Mouse (Mus musculus): ENCODE results near the gene Sp9. TPM values are rescaled to one million over a fixed set of nuclear protein-coding genes. Genes with fewer than 3 reads are reported as not detected.

The Sp9 gene
- polyA plus RNA-seq, 1 experiment from 2014 or later = not detected

DNA sequence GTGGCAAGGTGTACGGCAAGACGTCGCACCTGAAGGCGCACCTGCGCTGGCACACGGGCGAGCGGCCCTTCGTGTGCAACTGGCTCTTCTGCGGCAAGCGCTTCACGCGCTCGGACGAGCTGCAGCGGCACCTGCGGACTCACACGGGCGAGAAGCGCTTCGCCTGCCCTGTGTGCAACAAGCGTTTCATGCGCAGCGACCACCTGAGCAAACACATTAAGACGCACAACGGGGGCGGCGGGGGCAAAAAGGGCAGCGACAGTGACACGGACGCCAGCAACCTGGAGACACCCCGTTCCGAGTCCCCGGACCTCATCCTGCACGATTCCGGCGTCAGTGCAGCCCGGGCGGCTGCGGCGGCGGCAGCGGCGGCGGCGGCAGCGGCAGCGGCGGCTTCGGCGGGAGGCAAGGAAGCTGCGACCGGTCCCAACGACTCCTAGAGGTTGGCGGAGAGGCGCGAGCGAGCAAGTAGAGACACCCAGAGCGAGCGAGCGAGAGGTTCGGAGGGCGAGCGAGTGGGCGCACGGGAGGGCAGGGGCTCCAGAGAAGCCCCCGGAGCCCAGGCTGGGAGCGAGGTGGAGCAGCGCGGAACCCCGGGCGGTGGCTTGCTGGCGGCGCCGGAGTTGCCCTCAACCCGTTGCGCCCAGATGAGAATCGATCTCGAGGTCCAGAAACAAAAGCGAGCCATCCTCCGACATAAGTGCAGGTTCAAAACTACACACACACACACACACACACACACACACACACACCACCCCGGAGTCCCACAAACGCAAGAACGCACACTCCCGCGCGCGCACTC lies 2.6 kb downstream of the Sp9 start:
- peak overlapping the region; percentile 60 for H3K4me2 ChIP-seq (replicated peaks; ENCODE audit: low read depth, low read length)
- H3K9ac ChIP-seq (replicated peaks; ENCODE audit: low read length) = no peak overlapping the region
- no peaks in the 10 kb centered on the region for H3K36me3 ChIP-seq (ENCODE audit: insufficient read depth, low read length)
- H3K9me3 ChIP-seq (ENCODE audit: low read length) = no peaks in the 10 kb centered on the region
- peaks cover 50% of the 10 kb centered on the region for H3K4me1 ChIP-seq (ENCODE audit: insufficient read depth, low read length)
- H3K27me3 ChIP-seq (ENCODE audit: insufficient read depth, low read length) = peaks cover 83% of the 10 kb centered on the region
- H3K4me3 ChIP-seq (ENCODE audit: low read length) = peak overlapping the region; percentile 44
- whole genome bisulfite sequencing = under 1% methylated on average over 88 of the region's 88 CpGs
- ATAC-seq (ENCODE audit: low FRiP score, low TSS enrichment) = peak; percentile 11; the same call in 1 of the 2 replicates
- H3K27ac ChIP-seq (ENCODE audit: low read length) = no peak overlapping the region

DNA sequence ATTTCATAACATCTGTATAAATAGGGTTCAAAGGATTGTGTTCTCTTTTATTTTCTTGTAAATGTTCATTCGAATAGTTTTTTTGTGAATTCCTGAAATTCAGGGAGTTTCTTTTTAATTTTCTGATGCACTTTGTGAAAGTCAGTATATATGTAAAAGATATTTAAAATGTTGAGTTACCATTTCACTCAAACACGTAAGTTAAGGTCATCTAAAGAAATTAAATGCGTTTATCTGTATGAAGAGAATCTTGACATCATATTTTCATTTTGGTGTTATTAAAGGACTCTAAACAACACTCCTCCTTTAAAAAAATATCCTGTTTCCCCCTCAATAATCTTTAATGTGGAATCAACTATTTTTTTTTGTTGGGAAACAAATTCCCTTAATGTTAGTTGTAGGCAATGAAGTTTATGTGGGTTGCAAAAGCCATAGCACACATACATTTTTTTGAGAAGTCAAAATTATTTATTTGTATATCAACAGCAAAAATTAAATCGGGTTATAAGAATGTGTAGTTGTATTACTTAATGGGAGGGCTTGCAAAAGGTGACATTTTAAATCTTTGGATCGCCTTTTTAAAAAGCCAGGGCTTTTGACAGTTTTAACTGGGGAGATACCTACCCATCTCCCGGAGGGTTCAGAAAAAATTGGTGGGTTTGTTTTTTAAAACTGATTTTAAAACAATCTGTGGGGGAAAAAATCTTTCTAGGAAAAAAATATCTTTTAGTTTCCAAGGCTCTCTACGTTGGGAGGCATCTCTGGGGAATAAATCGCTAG lies 3.7 kb downstream of the Sp9 start:
- Histone ChIP-seq H3K4me3 (ENCODE audit: low read length) (no peak overlapping the region), H3K9me3 (ENCODE audit: low read length) (no peaks in the 10 kb centered on the region), H3K4me1 (ENCODE audit: insufficient read depth, low read length) (peaks cover 54% of the 10 kb centered on the region), H3K9ac (replicated peaks; ENCODE audit: low read length) (no peak overlapping the region), H3K27ac (ENCODE audit: low read length) (no peak overlapping the region), H3K36me3 (ENCODE audit: insufficient read depth, low read length) (no peaks in the 10 kb centered on the region), H3K4me2 (replicated peaks; ENCODE audit: low read depth, low read length) (no peak overlapping the region), H3K27me3 (ENCODE audit: insufficient read depth, low read length) (peaks cover 79% of the 10 kb centered on the region)
- ATAC-seq (ENCODE audit: low FRiP score, low TSS enrichment) = no peak
- 11% methylated on average over 8 of the region's 8 CpGs for WGBS

DNA sequence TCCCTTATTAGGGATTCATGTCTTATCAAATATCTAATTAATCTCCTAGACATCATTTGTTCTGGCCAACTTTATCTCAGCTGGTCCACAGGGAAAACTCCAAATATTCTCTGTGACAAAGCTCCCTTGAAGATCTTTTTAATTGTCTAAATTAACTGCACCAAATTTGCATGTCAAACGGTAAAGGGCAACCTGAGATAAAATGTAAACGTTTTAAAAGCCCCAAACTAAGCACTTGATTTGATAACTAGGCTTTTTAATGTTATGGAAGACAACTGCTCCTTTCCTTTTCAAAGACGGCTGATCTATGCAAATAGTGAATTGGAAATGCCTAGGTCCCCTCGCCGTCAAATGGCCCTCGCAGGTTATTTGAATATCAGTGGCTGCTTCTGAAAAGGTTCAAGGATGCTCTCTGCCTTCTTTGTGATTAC lies 4.4 kb downstream of the Sp9 start:
- no peak overlapping the region for H3K4me3 ChIP-seq (ENCODE audit: low read length)
- ATAC-seq (ENCODE audit: low FRiP score, low TSS enrichment) = no peak
- WGBS = 1% methylated on average over 6 of the region's 6 CpGs
- no peak overlapping the region for H3K9ac ChIP-seq (replicated peaks; ENCODE audit: low read length)
- peaks cover 79% of the 10 kb centered on the region for H3K27me3 ChIP-seq (ENCODE audit: insufficient read depth, low read length)
- H3K9me3 ChIP-seq (ENCODE audit: low read length) = no peaks in the 10 kb centered on the region
- no peak overlapping the region for H3K27ac ChIP-seq (ENCODE audit: low read length)
- no peaks in the 10 kb centered on the region for H3K36me3 ChIP-seq (ENCODE audit: insufficient read depth, low read length)
- H3K4me2 ChIP-seq (replicated peaks; ENCODE audit: low read depth, low read length) = no peak overlapping the region
- peaks cover 56% of the 10 kb centered on the region for H3K4me1 ChIP-seq (ENCODE audit: insufficient read depth, low read length)

DNA sequence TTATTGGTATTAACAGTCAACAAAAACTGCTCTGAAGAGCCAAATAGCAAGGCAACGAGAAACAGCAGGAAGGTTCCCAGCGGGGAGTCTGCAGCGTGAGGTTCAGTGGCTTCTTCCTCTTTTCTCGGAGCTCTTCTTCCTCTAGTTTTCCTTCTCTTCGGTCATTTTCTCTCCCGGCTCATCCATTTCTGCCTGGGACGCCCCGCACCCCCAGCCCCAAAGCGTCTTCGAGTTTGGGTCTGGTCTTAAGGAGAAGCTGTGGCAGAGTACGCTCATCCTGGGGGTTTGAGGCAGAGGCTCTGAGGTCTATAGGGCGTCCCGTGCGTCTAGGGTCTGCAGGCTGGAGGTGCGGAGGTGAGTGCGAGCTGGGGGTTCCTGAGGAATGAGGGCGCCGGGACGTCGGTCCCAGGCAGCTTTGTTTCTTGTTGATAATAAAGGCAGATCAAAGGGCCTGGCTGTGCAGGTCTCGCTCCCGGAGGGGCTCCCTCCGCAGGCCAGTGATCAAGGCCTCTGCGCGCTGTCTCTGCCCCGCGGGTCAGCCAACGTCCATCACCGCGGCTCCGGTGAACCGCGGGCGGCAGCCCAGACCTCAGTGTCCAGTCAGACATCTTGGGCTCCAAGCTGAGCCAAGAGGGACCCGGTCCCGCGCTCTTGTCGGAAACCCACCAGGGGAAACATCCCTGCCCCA lies 5.4 kb downstream of the Sp9 start:
- H3K9ac ChIP-seq (replicated peaks; ENCODE audit: low read length) = no peak overlapping the region; the same call in 1 of the 2 replicates
- no peaks in the 10 kb centered on the region for H3K36me3 ChIP-seq (ENCODE audit: insufficient read depth, low read length)
- H3K4me3 ChIP-seq (ENCODE audit: low read length) = peak overlapping the region; percentile 10
- peaks cover 47% of the 10 kb centered on the region for H3K4me1 ChIP-seq (ENCODE audit: insufficient read depth, low read length)
- peak overlapping the region; percentile 30 for H3K4me2 ChIP-seq (replicated peaks; ENCODE audit: low read depth, low read length)
- H3K27ac ChIP-seq (ENCODE audit: low read length) = no peak overlapping the region
- no peak for ATAC-seq (ENCODE audit: low FRiP score, low TSS enrichment)
- under 1% methylated on average over 38 of the region's 38 CpGs for WGBS
- H3K27me3 ChIP-seq (ENCODE audit: insufficient read depth, low read length) = peaks cover 80% of the 10 kb centered on the region
- H3K9me3 ChIP-seq (ENCODE audit: low read length) = no peaks in the 10 kb centered on the region

DNA sequence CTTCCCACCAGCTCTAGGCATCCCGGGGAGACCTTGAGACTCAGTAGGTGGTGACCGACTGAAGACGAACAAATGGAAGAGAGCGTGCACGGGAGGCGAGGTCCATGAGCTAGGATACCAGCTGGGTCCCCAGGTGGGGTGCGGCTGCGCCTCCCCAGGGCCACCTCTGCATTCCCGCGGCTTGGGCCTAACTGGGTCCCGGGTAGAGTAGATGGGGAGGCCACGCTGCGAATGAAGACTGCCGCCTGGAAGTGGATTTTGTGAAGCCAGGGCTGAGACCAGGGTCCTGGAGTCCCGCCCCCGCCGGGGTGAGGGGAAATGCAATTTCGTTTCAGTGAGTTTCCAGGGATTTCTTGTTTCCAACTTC lies 6.0 kb downstream of the Sp9 start:
- no peak for ATAC-seq (ENCODE audit: low FRiP score, low TSS enrichment)

DNA sequence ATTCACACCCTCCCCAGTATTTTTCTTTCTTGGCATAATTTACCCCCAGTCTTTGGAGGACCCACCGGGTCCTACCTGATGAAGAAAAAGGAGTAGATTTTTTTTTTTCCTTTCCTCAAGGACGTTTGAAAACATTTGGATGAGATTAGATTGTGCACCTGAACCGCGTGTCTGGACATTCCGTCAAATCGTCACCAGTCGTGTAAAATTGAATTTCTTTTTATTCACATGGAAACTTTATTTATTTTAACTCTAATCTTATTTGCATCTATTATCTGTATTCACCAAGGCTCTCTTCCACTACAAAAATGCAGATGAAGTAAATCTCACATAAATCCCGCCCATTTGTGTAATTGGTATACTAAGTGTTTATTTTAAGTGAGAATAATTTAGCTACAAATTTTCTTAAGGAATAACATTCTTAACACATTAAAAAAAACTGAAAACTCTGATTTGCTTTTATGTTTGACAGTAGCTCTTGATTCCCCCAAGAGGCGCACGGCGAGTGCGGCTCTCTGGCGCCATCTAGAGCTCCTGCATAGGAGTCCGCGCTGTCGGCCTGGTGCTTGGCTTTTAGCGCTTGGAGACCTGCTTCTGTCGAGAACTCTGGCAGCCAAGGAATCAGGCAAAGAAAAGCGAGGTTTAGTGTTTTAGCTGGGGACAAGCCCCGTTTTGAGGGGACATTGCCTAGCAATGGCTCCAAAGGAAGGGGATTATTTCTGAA lies 6.6 kb downstream of the Sp9 start:
- no peaks in the 10 kb centered on the region for H3K36me3 ChIP-seq (ENCODE audit: insufficient read depth, low read length)
- no peak for ATAC-seq (ENCODE audit: low FRiP score, low TSS enrichment)
- peak overlapping the region; percentile 25; the same call in 1 of the 2 replicates for H3K4me3 ChIP-seq (ENCODE audit: low read length)
- no peak overlapping the region for H3K27ac ChIP-seq (ENCODE audit: low read length)
- no peak overlapping the region for H3K9ac ChIP-seq (replicated peaks; ENCODE audit: low read length)
- no peaks in the 10 kb centered on the region for H3K9me3 ChIP-seq (ENCODE audit: low read length)
- H3K4me2 ChIP-seq (replicated peaks; ENCODE audit: low read depth, low read length) = peak overlapping the region; percentile 8; the same call in 1 of the 2 replicates
- peaks cover 72% of the 10 kb centered on the region for H3K27me3 ChIP-seq (ENCODE audit: insufficient read depth, low read length)
- H3K4me1 ChIP-seq (ENCODE audit: insufficient read depth, low read length) = peaks cover 36% of the 10 kb centered on the region
- 3% methylated on average over 20 of the region's 20 CpGs for WGBS

More for the DNA sequence above, 6.0 kb downstream of the Sp9 start:
- Histone ChIP-seq H3K9ac (replicated peaks; ENCODE audit: low read length) (no peak overlapping the region), H3K4me2 (replicated peaks; ENCODE audit: low read depth, low read length) (peak overlapping the region; percentile 30), H3K9me3 (ENCODE audit: low read length) (no peaks in the 10 kb centered on the region), H3K4me1 (ENCODE audit: insufficient read depth, low read length) (peaks cover 42% of the 10 kb centered on the region), H3K27me3 (ENCODE audit: insufficient read depth, low read length) (peaks cover 78% of the 10 kb centered on the region), H3K4me3 (ENCODE audit: low read length) (peak overlapping the region; percentile 10), H3K27ac (ENCODE audit: low read length) (no peak overlapping the region), H3K36me3 (ENCODE audit: insufficient read depth, low read length) (no peaks in the 10 kb centered on the region)
- 1% methylated on average over 18 of the region's 18 CpGs for WGBS

DNA sequence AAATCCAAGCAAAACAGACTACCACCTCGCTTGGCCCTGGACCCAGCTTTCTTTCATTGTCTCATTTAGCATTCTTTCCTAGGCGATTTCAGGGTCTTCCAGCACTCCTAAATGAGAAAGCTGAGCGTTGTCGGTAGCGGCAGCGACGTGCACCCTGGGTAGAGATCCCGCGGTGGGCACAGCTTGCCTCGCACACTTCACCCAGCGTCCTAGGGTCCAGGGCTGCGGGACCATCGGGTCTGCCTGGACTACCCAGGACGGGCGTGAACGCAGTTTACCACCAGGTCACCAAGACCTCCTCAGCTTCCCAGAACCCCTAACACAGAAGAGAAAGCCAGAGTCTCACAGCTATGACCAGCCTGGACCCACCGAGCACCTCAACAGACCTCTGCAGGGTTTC lies 7.1 kb downstream of the Sp9 start:
- WGBS = under 1% methylated on average over 17 of the region's 17 CpGs
- Histone ChIP-seq H3K9ac (replicated peaks; ENCODE audit: low read length) (no peak overlapping the region), H3K27me3 (ENCODE audit: insufficient read depth, low read length) (peaks cover 67% of the 10 kb centered on the region), H3K36me3 (ENCODE audit: insufficient read depth, low read length) (no peaks in the 10 kb centered on the region), H3K27ac (ENCODE audit: low read length) (no peak overlapping the region), H3K9me3 (ENCODE audit: low read length) (no peaks in the 10 kb centered on the region), H3K4me1 (ENCODE audit: insufficient read depth, low read length) (peaks cover 30% of the 10 kb centered on the region), H3K4me2 (replicated peaks; ENCODE audit: low read depth, low read length) (peak overlapping the region; percentile 8), H3K4me3 (ENCODE audit: low read length) (peak overlapping the region; percentile 25)
- ATAC-seq (ENCODE audit: low FRiP score, low TSS enrichment) = no peak

DNA sequence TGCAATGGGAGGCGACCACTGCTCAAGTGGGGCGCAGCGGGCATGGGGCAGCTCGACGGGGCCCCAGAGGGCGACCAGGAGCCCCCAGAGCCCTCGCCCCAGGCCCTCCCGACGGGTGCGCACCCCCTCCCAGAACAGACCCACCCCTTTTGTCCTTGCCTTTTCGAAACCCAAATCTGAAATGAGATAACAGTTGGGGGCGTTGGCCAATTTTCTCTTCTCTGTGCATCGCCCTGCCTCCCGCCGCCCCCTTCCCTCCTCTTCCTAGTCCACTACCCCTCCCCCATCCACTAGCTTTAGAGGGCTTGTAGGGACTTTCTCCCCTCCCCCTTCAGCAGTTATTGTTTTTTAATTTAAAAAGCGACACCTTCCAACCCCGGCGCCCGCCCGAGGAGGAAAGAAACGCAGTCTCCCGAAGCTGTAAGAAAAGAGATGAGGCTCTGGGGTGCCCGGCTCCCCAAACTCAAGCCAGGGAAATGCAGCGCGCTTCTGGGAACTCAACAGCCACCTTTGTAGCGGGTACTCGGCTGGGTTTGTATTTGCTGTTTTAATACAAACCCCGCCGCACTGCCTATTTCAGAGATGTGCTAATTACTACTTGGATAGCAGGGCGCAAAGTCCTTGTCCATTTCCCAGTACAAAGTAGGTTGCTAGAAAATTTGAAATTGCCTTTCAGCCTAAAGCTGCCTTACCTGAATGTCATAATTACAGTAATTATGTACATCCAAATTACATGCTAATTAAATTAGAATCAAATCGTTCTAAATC lies 7.7 kb downstream of the Sp9 start:
- no peak for ATAC-seq (ENCODE audit: low FRiP score, low TSS enrichment)
- WGBS = 2% methylated on average over 30 of the region's 31 CpGs
- H3K4me1 ChIP-seq (ENCODE audit: insufficient read depth, low read length) = peaks cover 24% of the 10 kb centered on the region
- H3K9me3 ChIP-seq (ENCODE audit: low read length) = no peaks in the 10 kb centered on the region
- no peaks in the 10 kb centered on the region for H3K36me3 ChIP-seq (ENCODE audit: insufficient read depth, low read length)
- H3K9ac ChIP-seq (replicated peaks; ENCODE audit: low read length) = no peak overlapping the region
- H3K27me3 ChIP-seq (ENCODE audit: insufficient read depth, low read length) = peaks cover 61% of the 10 kb centered on the region
- peak overlapping the region; percentile 8 for H3K4me2 ChIP-seq (replicated peaks; ENCODE audit: low read depth, low read length)
- no peak overlapping the region for H3K27ac ChIP-seq (ENCODE audit: low read length)
- H3K4me3 ChIP-seq (ENCODE audit: low read length) = peak overlapping the region; percentile 25; the same call in 1 of the 2 replicates
